Mouse (Mus musculus) heart, embryonic 14.5 days (tissue): ENCODE measurements at regions not wholly inside any gene's neighbourhood (a gene's known extent, or its start where the extent isn't known, plus 50 kb on each side); places are given as distances from the start of the nearest gene placed in this dataset.
A peak's percentile ranks its signal among the peaks of the same experiment; 100 is the strongest.
"Not testable (repeated sequence)": the region's sequence is repeated elsewhere in the genome, so short reads cannot be mapped to it uniquely, and the experiment has no call there.

Experiments used
- ATAC-seq: fragments of 200-750 bp; cut with Nextera tagmentation; 2 replicates; pipeline ENCODE4 v1.8.0; 2017; ENCODE audit warnings: low read depth, moderate TSS enrichment; ENCODE audit not compliant: insufficient number of reproducible peaks, insufficient read depth, low FRiP score
- H3K27ac ChIP-seq, 2 experiments: fragments of 200-500 bp in 1 of 2; fragments of 300-500 bp in 1 of 2; sonication (generic) in 1 of 2; replicated peaks in 1 of 2; 2 replicates each; pipeline ENCODE4 v1.5.1; 2012 to 2014; ENCODE audit warnings: low read depth in 2 of 2, low read length in 2 of 2, control low read depth in 1 of 2, mild to moderate bottlenecking in 1 of 2, mixed read lengths in 1 of 2; ENCODE audit not compliant: control insufficient read depth in 1 of 2, insufficient read depth in 1 of 2
- H3K27me3 ChIP-seq: fragments of 300-500 bp; sonication (generic); 2 replicates; pipeline ENCODE4 v1.6.1; 2014; ENCODE audit warnings: mild to moderate bottlenecking, low read length, control low read depth; ENCODE audit not compliant: control insufficient read depth, insufficient read depth
- H3K36me3 ChIP-seq: fragments of 300-500 bp; sonication (generic); 2 replicates; pipeline ENCODE4 v1.6.1; 2014; ENCODE audit warnings: mild to moderate bottlenecking, control low read depth, low read length, mixed read lengths; ENCODE audit not compliant: control insufficient read depth, insufficient read depth
- H3K4me1 ChIP-seq, 2 experiments: fragments of 200-500 bp in 1 of 2; fragments of 300-500 bp in 1 of 2; sonication (generic) in 1 of 2; 2 replicates each; pipeline ENCODE4 v1.6.1; 2012 to 2014; ENCODE audit warnings: low read length in 2 of 2, control low read depth in 1 of 2, mixed read lengths in 1 of 2; ENCODE audit not compliant: control insufficient read depth in 2 of 2, insufficient read depth in 2 of 2
- H3K4me2 ChIP-seq: fragments of 300-500 bp; sonication (generic); 2 replicates; pipeline ENCODE4 v1.6.1; 2014; ENCODE audit warnings: mild to moderate bottlenecking, low read length
- H3K4me3 ChIP-seq, 2 experiments: fragments of 200-500 bp in 1 of 2; fragments of 300-500 bp in 1 of 2; sonication (generic) in 1 of 2; 2 replicates each; pipeline ENCODE4 v1.5.1; 2012 to 2014; ENCODE audit warnings: low read length in 2 of 2, mild to moderate bottlenecking in 2 of 2, control low read depth in 1 of 2, low read depth in 1 of 2, moderate library complexity in 1 of 2; ENCODE audit not compliant: control insufficient read depth in 1 of 2, insufficient read depth in 1 of 2
- H3K9ac ChIP-seq: fragments of 300-500 bp; sonication (generic); 2 replicates; pipeline ENCODE4 v1.6.1; 2014; ENCODE audit warnings: mild to moderate bottlenecking, low read length
- H3K9me3 ChIP-seq: fragments of 300-500 bp; sonication (generic); 2 replicates; pipeline ENCODE4 v1.6.1; 2016; ENCODE audit warnings: low read length, control low read depth; ENCODE audit not compliant: control insufficient read depth
- WGBS: fragments of 180-500 bp; shearing (Covaris S2); extraction: QIAGEN DNeasy Blood & Tissue Kit; methylation state at CpG from one replicate; pipeline ENCODE4 v1.1.7; 2014; 5-methylcytosine and 5-hydroxymethylcytosine counted together

GRCm38 (mm10) chr13:111905213-111905701 is 96.5 kb upstream of the Map3k1 start:
- Histone ChIP-seq H3K4me1 (peaks cover 9 to 11% of the 10 kb centered on the region in 2 experiments), H3K27ac (peak overlapping the region; percentile 67 to 69), H3K9me3 (no peaks in the 10 kb centered on the region), H3K9ac (peak overlapping the region; percentile 44; the same call in 1 of the 2 replicates), H3K4me3 (peak overlapping the region; percentile 16 to 30; a peak in 3 of 4 replicates), H3K4me2 (peak overlapping the region; percentile 57), H3K27me3 (no peaks in the 10 kb centered on the region), H3K36me3 (no peaks in the 10 kb centered on the region)
- 11% methylated on average over 10 of the region's 10 CpGs for WGBS
- ATAC-seq: peak; percentile 61; the same call in 1 of the 2 replicates

- Histone ChIP-seq H3K27ac (no peak overlapping the region), H3K4me3 (no peak overlapping the region), H3K36me3 (no peaks in the 10 kb centered on the region), H3K27me3 (no peaks in the 10 kb centered on the region), H3K9me3 (peaks cover 5% of the 10 kb centered on the region; the same call in 1 of the 2 replicates), H3K9ac (no peak overlapping the region), H3K4me2 (no peak overlapping the region), H3K4me1 (no peaks in the 10 kb centered on the region)
- no peak for ATAC-seq
- 94% methylated on average over 5 of the region's 5 CpGs for WGBS
Measured at GRCm38 (mm10) chr13:111911071-111911470, 102.3 kb upstream of the Map3k1 start.

GRCm38 (mm10) chr13:111911661-111912312 is 103.0 kb upstream of the Map3k1 start:
- H3K4me3 ChIP-seq: no peak overlapping the region
- no peak for ATAC-seq
- H3K4me2 ChIP-seq: no peak overlapping the region
- no peaks in the 10 kb centered on the region for H3K4me1 ChIP-seq
- H3K27me3 ChIP-seq: no peaks in the 10 kb centered on the region
- WGBS: 51% methylated on average over 11 of the region's 11 CpGs
- H3K36me3 ChIP-seq: no peaks in the 10 kb centered on the region
- H3K9me3 ChIP-seq: peaks cover 5% of the 10 kb centered on the region; the same call in 1 of the 2 replicates
- no peak overlapping the region for H3K27ac ChIP-seq
- H3K9ac ChIP-seq: no peak overlapping the region

GRCm38 (mm10) chr13:111914348-111914913 is 105.6 kb upstream of the Map3k1 start:
- no peaks in the 10 kb centered on the region for H3K27me3 ChIP-seq
- H3K4me2 ChIP-seq: no peak overlapping the region
- H3K4me3 ChIP-seq: no peak overlapping the region
- no peak overlapping the region for H3K9ac ChIP-seq
- no peak for ATAC-seq
- H3K9me3 ChIP-seq: peaks cover 5% of the 10 kb centered on the region; the same call in 1 of the 2 replicates
- H3K27ac ChIP-seq: no peak overlapping the region
- H3K4me1 ChIP-seq: no peaks in the 10 kb centered on the region
- no peaks in the 10 kb centered on the region for H3K36me3 ChIP-seq
- whole genome bisulfite sequencing: 65% methylated on average over 5 of the region's 5 CpGs

- H3K27me3 ChIP-seq, ATAC-seq, H3K36me3 ChIP-seq, H3K4me3 ChIP-seq, H3K4me2 ChIP-seq, H3K4me1 ChIP-seq, H3K27ac ChIP-seq, H3K9ac ChIP-seq: not testable (repeated sequence)
- peaks cover 12% of the 10 kb centered on the region; the same call in 1 of the 2 replicates for H3K9me3 ChIP-seq
- WGBS: 76% methylated on average over 11 of the region's 11 CpGs
Measured at GRCm38 (mm10) chr13:111919417-111919816, 110.6 kb upstream of the Map3k1 start.

- H3K9ac ChIP-seq: no peak overlapping the region
- peaks cover 12% of the 10 kb centered on the region; the same call in 1 of the 2 replicates for H3K9me3 ChIP-seq
- no peak for ATAC-seq
- no peaks in the 10 kb centered on the region for H3K27me3 ChIP-seq
- no peak overlapping the region for H3K4me2 ChIP-seq
- H3K4me3 ChIP-seq: no peak overlapping the region
- H3K27ac ChIP-seq: no peak overlapping the region
- H3K4me1 ChIP-seq: no peaks in the 10 kb centered on the region
- no peaks in the 10 kb centered on the region for H3K36me3 ChIP-seq
- WGBS: 86% methylated on average over 2 of the region's 2 CpGs
Measured at GRCm38 (mm10) chr13:111920534-111920933, 111.7 kb upstream of the Map3k1 start.

- H3K9me3 ChIP-seq: peaks cover 12% of the 10 kb centered on the region; the same call in 1 of the 2 replicates
- H3K27ac ChIP-seq: no peak overlapping the region
- no peak overlapping the region for H3K9ac ChIP-seq
- 73% methylated on average over 5 of the region's 5 CpGs for WGBS
- ATAC-seq: no peak
- no peaks in the 10 kb centered on the region for H3K27me3 ChIP-seq
- no peaks in the 10 kb centered on the region for H3K36me3 ChIP-seq
- H3K4me3 ChIP-seq: no peak overlapping the region
- no peak overlapping the region for H3K4me2 ChIP-seq
- no peaks in the 10 kb centered on the region for H3K4me1 ChIP-seq
Measured at GRCm38 (mm10) chr13:111921142-111922035, 112.6 kb upstream of the Map3k1 start.
